Mouse (Mus musculus) MEL (cell line): ENCODE results near the gene Nsmce3. TPM values are rescaled to one million over a fixed set of nuclear protein-coding genes. Genes with fewer than 3 reads are reported as not detected.

Experiments used
- DNase-seq: peaks from one replicate; pipeline ENCODE4 v3.0.0; 2011; ENCODE audit warnings: low read depth, low spot score
- H3K27ac ChIP-seq: 2 replicates; pipeline ENCODE4 v1.5.1; 2012; ENCODE audit warnings: low read depth, mild to moderate bottlenecking, control low read depth, low read length, moderate library complexity; ENCODE audit not compliant: control insufficient read depth
- H3K27me3 ChIP-seq, 2 experiments: fragments of 150-350 bp in 1 of 2; sonication (generic) in 1 of 2; 2 replicates each; pipeline ENCODE4 v1.6.1; 2012; ENCODE audit warnings: low read length in 2 of 2, mild to moderate bottlenecking in 2 of 2, improper control_type of control experiment in 1 of 2, moderate library complexity in 1 of 2; ENCODE audit not compliant: insufficient read depth in 2 of 2, control insufficient read depth in 1 of 2
- H3K36me3 ChIP-seq, 2 experiments: 2 replicates each; pipeline ENCODE4 v1.6.1; 2012 to 2014; ENCODE audit warnings: low read length in 2 of 2, improper control_type of control experiment in 1 of 2, inconsistent platforms in 1 of 2, mild to moderate bottlenecking in 1 of 2; ENCODE audit not compliant: insufficient read depth in 2 of 2, control insufficient read depth in 1 of 2
- H3K4me1 ChIP-seq, 2 experiments: fragments of 150-350 bp in 1 of 2; sonication (generic) in 1 of 2; 2 replicates each; pipeline ENCODE4 v1.6.1; 2012; ENCODE audit warnings: low read length in 2 of 2, improper control_type of control experiment in 1 of 2, mild to moderate bottlenecking in 1 of 2; ENCODE audit not compliant: insufficient read depth in 2 of 2, control insufficient read depth in 1 of 2
- H3K4me3 ChIP-seq, 2 experiments: fragments of 150-350 bp in 1 of 2; sonication (generic) in 1 of 2; 2 replicates each; pipeline ENCODE4 v1.5.1; 2012; ENCODE audit warnings: low read depth in 2 of 2, low read length in 2 of 2, mild to moderate bottlenecking in 2 of 2, moderate library complexity in 2 of 2, control low read depth in 1 of 2, improper control_type of control experiment in 1 of 2; ENCODE audit not compliant: control insufficient read depth in 1 of 2, insufficient read depth in 1 of 2
- H3K79me2 ChIP-seq: 2 replicates; pipeline ENCODE4 v1.6.1; 2012; ENCODE audit warnings: mild to moderate bottlenecking, low read length, moderate library complexity; ENCODE audit not compliant: control insufficient read depth, poor library complexity, insufficient read depth
- H3K9ac ChIP-seq: 2 replicates; pipeline ENCODE4 v1.6.1; 2012; ENCODE audit warnings: low read depth, mild to moderate bottlenecking, control low read depth, low read length, moderate library complexity; ENCODE audit not compliant: control insufficient read depth, poor library complexity, severe bottlenecking
- H3K9me3 ChIP-seq: fragments of 150-350 bp; sonication (generic); replicated peaks from 2 replicates; pipeline ENCODE4 v1.6.1; 2012; ENCODE audit warnings: mild to moderate bottlenecking, low read length, improper control_type of control experiment, moderate library complexity; ENCODE audit not compliant: insufficient read depth
- CHD2 ChIP-seq: IDR thresholded peaks from 2 replicates; pipeline ENCODE4 v1.6.1; 2011; ENCODE audit warnings: low read length, improper control_type of control experiment
- EP300 ChIP-seq, 2 experiments: IDR thresholded peaks; 2 replicates each; pipeline ENCODE4 v1.6.1; 2011; ENCODE audit warnings: improper control_type of control experiment in 2 of 2, low read length in 2 of 2, low read depth in 1 of 2, mild to moderate bottlenecking in 1 of 2
- ETS1 ChIP-seq: IDR thresholded peaks from 2 replicates; pipeline ENCODE4 v1.6.1; 2012; ENCODE audit warnings: low read depth, mild to moderate bottlenecking, inconsistent platforms, low read length, improper control_type of control experiment, moderate library complexity
- GABPA ChIP-seq: IDR thresholded peaks from 2 replicates; pipeline ENCODE4 v1.6.1; 2012; ENCODE audit warnings: low read depth, mild to moderate bottlenecking, inconsistent platforms, low read length, improper control_type of control experiment, moderate library complexity
- GATA1 ChIP-seq: IDR thresholded peaks from 2 replicates; pipeline ENCODE4 v1.6.1; 2011; ENCODE audit warnings: low read depth, low read length, improper control_type of control experiment
- HCFC1 ChIP-seq: IDR thresholded peaks from 2 replicates; pipeline ENCODE4 v1.6.1; 2012; ENCODE audit warnings: low read depth, mild to moderate bottlenecking, inconsistent platforms, low read length, improper control_type of control experiment, moderate library complexity
- KAT2A ChIP-seq: conservative IDR thresholded peaks from 2 replicates; pipeline ENCODE4 v1.6.1; 2012; ENCODE audit warnings: low read depth, low read length, improper control_type of control experiment, inconsistent platforms
- MAFK ChIP-seq: IDR thresholded peaks from 2 replicates; pipeline ENCODE4 v1.6.1; 2011; ENCODE audit warnings: low read depth, mild to moderate bottlenecking, low read length, improper control_type of control experiment, borderline replicate concordance
- MAX ChIP-seq: IDR thresholded peaks from 2 replicates; pipeline ENCODE4 v1.6.1; 2011; ENCODE audit warnings: low read length, improper control_type of control experiment
- MAZ ChIP-seq: IDR thresholded peaks from 2 replicates; pipeline ENCODE4 v1.6.1; 2012; ENCODE audit warnings: low read depth, mild to moderate bottlenecking, inconsistent platforms, low read length, improper control_type of control experiment
- MEF2A ChIP-seq: IDR thresholded peaks from 2 replicates; pipeline ENCODE4 v1.6.1; 2014; ENCODE audit warnings: low read depth, mild to moderate bottlenecking, inconsistent platforms, low read length, improper control_type of control experiment; ENCODE audit not compliant: poor library complexity, insufficient replicate concordance, severe bottlenecking; ENCODE audit errors: extremely low read depth
- MYB ChIP-seq: IDR thresholded peaks from 2 replicates; pipeline ENCODE4 v1.6.1; 2011; ENCODE audit warnings: mild to moderate bottlenecking, low read depth, low read length, improper control_type of control experiment
- NELFE ChIP-seq: IDR thresholded peaks from 2 replicates; pipeline ENCODE4 v1.6.1; 2011; ENCODE audit warnings: low read depth, low read length, improper control_type of control experiment
- POLR2AphosphoS5 ChIP-seq: IDR thresholded peaks from 2 replicates; pipeline ENCODE4 v1.6.1; 2012; ENCODE audit warnings: low read depth, borderline replicate concordance, mild to moderate bottlenecking, inconsistent platforms, low read length, moderate library complexity, mixed read lengths
- RAD21 ChIP-seq: IDR thresholded peaks from 2 replicates; pipeline ENCODE4 v1.6.1; 2011; ENCODE audit warnings: mild to moderate bottlenecking, low read depth, low read length, improper control_type of control experiment
- RCOR1 ChIP-seq: IDR thresholded peaks from 2 replicates; pipeline ENCODE4 v1.6.1; 2012; ENCODE audit warnings: low read depth, mild to moderate bottlenecking, inconsistent platforms, low read length, improper control_type of control experiment
- SMC3 ChIP-seq: IDR thresholded peaks from 2 replicates; pipeline ENCODE4 v1.6.1; 2011; ENCODE audit warnings: low read depth, low read length, improper control_type of control experiment
- TAL1 ChIP-seq: IDR thresholded peaks from 2 replicates; pipeline ENCODE4 v1.6.1; 2012; ENCODE audit warnings: mild to moderate bottlenecking, inconsistent platforms, low read length, moderate library complexity, mixed read lengths
- TBP ChIP-seq: IDR thresholded peaks from 2 replicates; pipeline ENCODE4 v1.8.0; 2011; ENCODE audit warnings: low read depth, low read length, improper control_type of control experiment
- TCF12 ChIP-seq: IDR thresholded peaks from 2 replicates; pipeline ENCODE4 v1.6.1; 2014; ENCODE audit warnings: low read depth, mild to moderate bottlenecking, inconsistent platforms, low read length, improper control_type of control experiment, moderate library complexity
- UBTF ChIP-seq: IDR thresholded peaks from 2 replicates; pipeline ENCODE4 v1.6.1; 2012; ENCODE audit warnings: low read depth, mild to moderate bottlenecking, inconsistent platforms, low read length, improper control_type of control experiment, moderate library complexity, borderline replicate concordance; ENCODE audit not compliant: insufficient read depth
- USF1 ChIP-seq: IDR thresholded peaks from 2 replicates; pipeline ENCODE4 v1.6.1; 2014; ENCODE audit warnings: low read depth, mild to moderate bottlenecking, inconsistent platforms, low read length, improper control_type of control experiment, moderate library complexity
- ZC3H11A ChIP-seq: IDR thresholded peaks from 2 replicates; pipeline ENCODE4 v1.6.1; 2012; ENCODE audit warnings: low read depth, mild to moderate bottlenecking, inconsistent platforms, low read length, improper control_type of control experiment
- ZKSCAN1 ChIP-seq: IDR thresholded peaks from 2 replicates; pipeline ENCODE4 v1.6.1; 2012; ENCODE audit warnings: low read depth, mild to moderate bottlenecking, inconsistent platforms, low read length, improper control_type of control experiment, moderate library complexity
- ZMIZ1 ChIP-seq: IDR thresholded peaks from 2 replicates; pipeline ENCODE4 v1.6.1; 2012; ENCODE audit warnings: low read depth, mild to moderate bottlenecking, inconsistent platforms, low read length, improper control_type of control experiment, moderate library complexity
- ZNF384 ChIP-seq: IDR thresholded peaks from 2 replicates; pipeline ENCODE4 v1.6.1; 2012; ENCODE audit warnings: low read depth, mild to moderate bottlenecking, inconsistent platforms, low read length, improper control_type of control experiment
- polyA plus RNA-seq, 2 experiments: library from polyadenylated mRNA; stranded (reverse) in 1 of 2; unstranded in 1 of 2; fragments of >175 nt in 1 of 2; fragments of >200 nt in 1 of 2; gene quantifications; 2 replicates each; pipeline versions ENCODE4 v1.2.1 to v1.2.4; 2012; ENCODE audit warnings: low replicate concordance in 2 of 2, low read depth in 1 of 2; ENCODE audit not compliant: insufficient read length in 2 of 2, insufficient read depth in 1 of 2, missing spikeins in 1 of 2
- total RNA-seq: library from RNA; depleted of rRNA; stranded (reverse); fragments of 300-350 nt; gene quantifications from 2 replicates; pipeline ENCODE4 v1.2.3, GENCODE M21; 2012

The Nsmce3 gene
- total and polyA plus RNA-seq, 3 experiments = 9.5 to 9.9 TPM; not detected in 1

GRCm38 (mm10) chr7:64882243-64882642 lies 9.4 kb upstream of the Nsmce3 start:
- H3K36me3 ChIP-seq = no peaks in the 10 kb centered on the region
- no peak overlapping the region for H3K4me3 ChIP-seq
- no peaks in the 10 kb centered on the region for H3K79me2 ChIP-seq
- H3K4me1 ChIP-seq = no peaks in the 10 kb centered on the region
- no peak overlapping the region for H3K27ac ChIP-seq
- H3K9me3 ChIP-seq = no peaks in the 10 kb centered on the region
- no peak for TF ChIP-seq GABPA
- no peak for TF ChIP-seq ZNF384
- TF ChIP-seq MAFK = no peak
- TF ChIP-seq CHD2 = no peak
- no peak for TF ChIP-seq RAD21
- no peak for TF ChIP-seq GATA1
- TF ChIP-seq TCF12 = no peak
- TF ChIP-seq MYB = no peak
- TF ChIP-seq MEF2A = no peak
- TF ChIP-seq RCOR1 = no peak
- no peak for TF ChIP-seq KAT2A
- H3K9ac ChIP-seq = no peak overlapping the region
- H3K27me3 ChIP-seq = no peaks in the 10 kb centered on the region
- no peak for DNase-seq

- no peaks in the 10 kb centered on the region for H3K27me3 ChIP-seq
- peak; percentile 77 for DNase-seq
- no peaks in the 10 kb centered on the region for H3K79me2 ChIP-seq
- no peak for TF ChIP-seq RAD21
- peak; percentile 25; the same call in 1 of the 2 replicates for TF ChIP-seq ETS1
- TF ChIP-seq HCFC1 = no peak
- no peak for TF ChIP-seq MAZ
- TF ChIP-seq MYB = no peak
- TF ChIP-seq EP300 (IDR thresholded peaks at IDR 0.05; ENCODE audit: low read depth in 1 of 2, low read length in 2 of 2) = 0 out of 4 replicates have a peak, but pooled peaks of 1 of the 2 experiments have one; percentile 15
- H3K27ac ChIP-seq = no peak overlapping the region
- no peaks in the 10 kb centered on the region for H3K4me1 ChIP-seq
- no peaks in the 10 kb centered on the region for H3K9me3 ChIP-seq
- no peak overlapping the region for H3K4me3 ChIP-seq
- no peak overlapping the region for H3K9ac ChIP-seq
- H3K36me3 ChIP-seq = no peaks in the 10 kb centered on the region
These were observed 8.6 kb upstream of the Nsmce3 start for GRCm38 (mm10) chr7:64881387-64881786.

GRCm38 (mm10) chr7:64880415-64880814 lies 7.6 kb upstream of the Nsmce3 start:
- Histone ChIP-seq H3K9me3 (no peaks in the 10 kb centered on the region), H3K36me3 (no peaks in the 10 kb centered on the region), H3K79me2 (no peaks in the 10 kb centered on the region), H3K4me1 (no peaks in the 10 kb centered on the region), H3K4me3 (no peak overlapping the region), H3K9ac (no peak overlapping the region), H3K27ac (no peak overlapping the region), H3K27me3 (no peaks in the 10 kb centered on the region)
- DNase-seq = no peak
- no peak for TF ChIP-seq TAL1
- no peak for TF ChIP-seq POLR2AphosphoS5
- TF ChIP-seq SMC3 = no peak
- TF ChIP-seq ETS1 = no peak
- TF ChIP-seq ZKSCAN1 = no peak
- TF ChIP-seq TBP = no peak
- no peak for TF ChIP-seq ZC3H11A
- no peak for TF ChIP-seq MEF2A
- TF ChIP-seq ZMIZ1 = no peak
- no peak for TF ChIP-seq EP300 (IDR thresholded peaks at IDR 0.05; ENCODE audit: low read depth in 1 of 2, low read length in 2 of 2)
- no peak for TF ChIP-seq NELFE
- no peak for TF ChIP-seq USF1
- no peak for TF ChIP-seq GATA1
- TF ChIP-seq CHD2 = no peak
- TF ChIP-seq RCOR1 = no peak
- TF ChIP-seq UBTF = no peak
- no peak for TF ChIP-seq MAX
